ENCODE assay signal across 14 mouse cellular contexts in genomic region chr12:33174171-33174570, GRCm38 (mm10). TPM values are rescaled to one million over a fixed set of nuclear protein-coding genes. Genes with fewer than 3 reads are reported as not detected.
DNase-seq lines count a peak whose midpoint lies in the region; ATAC-seq and TF ChIP-seq lines count a peak whose summit lies in the region.
"Had no signal": no experiment of that assay in that cellular context is flagged by ENCODE, and none has a peak within 500 bp of the region (broad histone marks: within the 10 kb centered on the region; RNA-seq: fewer than 3 reads in every experiment).

No protein-coding gene starts in this region.

- H3K27me3 ChIP-seq in hindbrain, embryonic 16.5 days (replicated peaks; ENCODE audit: control insufficient read depth, insufficient read depth, low read length) = no peaks in the 10 kb centered on the region
- peaks cover 14% of the 10 kb centered on the region for H3K27me3 ChIP-seq in hindbrain, embryonic 10.5 days (ENCODE audit: insufficient read depth, poor library complexity, severe bottlenecking)
- H3K27me3 ChIP-seq in lung, postnatal 0 days (replicated peaks; ENCODE audit: insufficient read depth, low read length) = no peaks in the 10 kb centered on the region
- H3K27me3 ChIP-seq in ES-Bruce4 (ENCODE audit: control insufficient read depth, insufficient read depth, low read length, poor library complexity, severe bottlenecking) = no peaks in the 10 kb centered on the region
- H3K27me3 ChIP-seq in neural tube, embryonic 15.5 days (replicated peaks) = no peaks in the 10 kb centered on the region
- H3K27me3 ChIP-seq: heart, embryonic 13.5 days; lung, embryonic 15.5 days had no signal

- H3K4me2 ChIP-seq in hindbrain, embryonic 16.5 days (ENCODE audit: low read length) = no peak overlapping the region
- H3K4me2 ChIP-seq in lung, postnatal 0 days (replicated peaks; ENCODE audit: low read depth, low read length) = no peak overlapping the region
- no peak overlapping the region for H3K4me2 ChIP-seq in neural tube, embryonic 15.5 days
- H3K4me2 ChIP-seq: forebrain, embryonic 12.5 days; heart, embryonic 13.5 days; lung, embryonic 15.5 days had no signal

- no peak for TF ChIP-seq EP300 in lung, postnatal 0 days (IDR thresholded peaks at IDR 0.05)
- TF ChIP-seq EP300 in ES-Bruce4 (IDR thresholded peaks at IDR 0.05; ENCODE audit: insufficient read depth, low read depth, low read length) = 0 out of 2 replicates have a peak, but pooled peaks have one; percentile 2

- peaks cover 15% of the 10 kb centered on the region for H3K4me1 ChIP-seq in hindbrain, embryonic 16.5 days (ENCODE audit: control insufficient read depth, insufficient read depth, low read depth, low read length)
- H3K4me1 ChIP-seq in hindbrain, embryonic 10.5 days (replicated peaks) = peaks cover 35% of the 10 kb centered on the region
- peaks cover 18% of the 10 kb centered on the region; the same call in 1 of the 2 replicates for H3K4me1 ChIP-seq in lung, postnatal 0 days (ENCODE audit: insufficient read depth, low read depth, low read length)
- H3K4me1 ChIP-seq in ES-Bruce4 (ENCODE audit: control insufficient read depth, insufficient read depth, low read length) = peaks cover 10% of the 10 kb centered on the region
- H3K4me1 ChIP-seq in neural tube, embryonic 15.5 days = peaks cover 33% of the 10 kb centered on the region

- H3K9ac ChIP-seq in hindbrain, embryonic 16.5 days (ENCODE audit: low read depth, low read length) = no peak overlapping the region
- H3K9ac ChIP-seq in lung, postnatal 0 days (replicated peaks; ENCODE audit: low read depth) = no peak overlapping the region
- H3K9ac ChIP-seq in ES-Bruce4 (ENCODE audit: low read depth, poor library complexity, severe bottlenecking) = no peak overlapping the region
- no peak overlapping the region for H3K9ac ChIP-seq in neural tube, embryonic 15.5 days (replicated peaks)
- H3K9ac ChIP-seq: forebrain, embryonic 12.5 days; lung, embryonic 15.5 days had no signal

- no peaks in the 10 kb centered on the region for H3K9me3 ChIP-seq in hindbrain, embryonic 16.5 days (ENCODE audit: control insufficient read depth, low read length)
- no peaks in the 10 kb centered on the region for H3K9me3 ChIP-seq in hindbrain, embryonic 10.5 days
- H3K9me3 ChIP-seq in lung, postnatal 0 days (ENCODE audit: low read length) = no peaks in the 10 kb centered on the region
- H3K9me3 ChIP-seq in ES-Bruce4 (replicated peaks; ENCODE audit: control insufficient read depth, insufficient read depth, low read length, poor library complexity, severe bottlenecking) = no peaks in the 10 kb centered on the region
- no peaks in the 10 kb centered on the region for H3K9me3 ChIP-seq in neural tube, embryonic 15.5 days (replicated peaks)
- H3K9me3 ChIP-seq: forebrain, embryonic 12.5 days; heart, embryonic 13.5 days; lung, embryonic 15.5 days; megakaryocyte, embryonic 14.5 days had no signal

- 0 out of 2 replicates have a peak, but pooled peaks have one; percentile 1 for ATAC-seq in hindbrain, embryonic 16.5 days
- no peak for ATAC-seq in lung, postnatal 0 days
- ATAC-seq in neural tube, embryonic 15.5 days (ENCODE audit: low FRiP score) = peak; percentile 20; the same call in 1 of the 2 replicates

- no peaks in the 10 kb centered on the region for H3K36me3 ChIP-seq in hindbrain, embryonic 16.5 days (ENCODE audit: control insufficient read depth, insufficient read depth, low read length)
- H3K36me3 ChIP-seq in hindbrain, embryonic 10.5 days = 0 out of 2 replicates have a peak, but pooled peaks cover 3% of the 10 kb centered on the region
- no peaks in the 10 kb centered on the region for H3K36me3 ChIP-seq in lung, postnatal 0 days (ENCODE audit: insufficient read depth, low read length)
- no peaks in the 10 kb centered on the region for H3K36me3 ChIP-seq in ES-Bruce4 (ENCODE audit: control insufficient read depth, insufficient read depth, low read length, poor library complexity, severe bottlenecking)
- no peaks in the 10 kb centered on the region for H3K36me3 ChIP-seq in neural tube, embryonic 15.5 days
- H3K36me3 ChIP-seq: forebrain, embryonic 12.5 days; heart, embryonic 13.5 days; lung, embryonic 15.5 days had no signal

- DNase-seq in hindbrain, embryonic 10.5 days (ENCODE audit: low spot score) = no peak
- DNase-seq in lung, postnatal 0 days (ENCODE audit: low spot score) = peak; percentile 14
- DNase-seq in lung, adult 18-20 months = no peak
- DNase-seq in Muller cell, postnatal 12 days (ENCODE audit: inconsistent ontology term) = no peak
- DNase-seq: cerebellum, postnatal 14 days; liver had no signal

- no peak overlapping the region for H3K27ac ChIP-seq in hindbrain, embryonic 16.5 days (ENCODE audit: low read depth, low read length)
- H3K27ac ChIP-seq in hindbrain, embryonic 10.5 days = no peak overlapping the region
- no peak overlapping the region for H3K27ac ChIP-seq in lung, postnatal 0 days (ENCODE audit: low read length)
- no peak overlapping the region for H3K27ac ChIP-seq in ES-Bruce4 (ENCODE audit: insufficient read depth, low read length)
- H3K27ac ChIP-seq in neural tube, embryonic 15.5 days (replicated peaks) = no peak overlapping the region
- H3K27ac ChIP-seq: forebrain, embryonic 12.5 days; heart, embryonic 13.5 days; lung, embryonic 15.5 days had no signal

- TF ChIP-seq POLR2A in ES-Bruce4 (IDR thresholded peaks at IDR 0.05; ENCODE audit: insufficient read depth, low read length) = no peak

- H3K4me3 ChIP-seq in hindbrain, embryonic 16.5 days (ENCODE audit: low read length) = no peak overlapping the region
- no peak overlapping the region for H3K4me3 ChIP-seq in hindbrain, embryonic 10.5 days
- H3K4me3 ChIP-seq in lung, postnatal 0 days (ENCODE audit: low read depth, low read length) = no peak overlapping the region
- no peak overlapping the region for H3K4me3 ChIP-seq in ES-Bruce4 (ENCODE audit: low read depth, low read length)
- no peak overlapping the region for H3K4me3 ChIP-seq in neural tube, embryonic 15.5 days (replicated peaks)
- H3K4me3 ChIP-seq: forebrain, embryonic 12.5 days; heart, embryonic 13.5 days; lung, embryonic 15.5 days; megakaryocyte, embryonic 14.5 days; myocyte had no signal

- WGBS in hindbrain, embryonic 16.5 days = 89% methylated on average over 7 of the region's 7 CpGs
- 58% methylated on average over 7 of the region's 7 CpGs for WGBS in hindbrain, embryonic 10.5 days
- WGBS in lung, postnatal 0 days = 52% methylated on average over 7 of the region's 7 CpGs
- WGBS in neural tube, embryonic 15.5 days = 69% methylated on average over 7 of the region's 7 CpGs

- no peak for TF ChIP-seq CTCF in lung, postnatal 0 days (IDR thresholded peaks at IDR 0.05)
- no peak for TF ChIP-seq CTCF in ES-Bruce4 (IDR thresholded peaks at IDR 0.05; ENCODE audit: low read depth, low read length)

RNA-seq across cellular contexts. Expression of gene Atxn7l1, which starts 26.7 kb away (rescaled TPM):
- polyA plus RNA-seq in hindbrain, embryonic 16.5 days (2015; fragmentation: Nextera tagmentation; extraction: Ambion mirVana) = 18.7 and 25.1 TPM in 2 replicates
- polyA plus RNA-seq in hindbrain, embryonic 10.5 days (2016; fragmentation: Nextera tagmentation; extraction: Ambion mirVana) = 11.2 and 12.7 TPM in 2 replicates
- polyA plus RNA-seq in lung, postnatal 0 days (2015; fragmentation: Nextera tagmentation; extraction: Ambion mirVana) = 9.6 and 10.2 TPM in 2 replicates
- 16.1 and 17.5 TPM in 2 replicates for polyA plus RNA-seq in ES-Bruce4 (2011; ENCODE audit: insufficient read depth, insufficient read length, low read depth, missing spikeins)
- 19.4 and 27.7 TPM in 2 replicates for polyA plus RNA-seq in neural tube, embryonic 15.5 days (2015; fragmentation: Nextera tagmentation; extraction: Ambion mirVana)
